Mouse (Mus musculus) liver, adult 2 months (tissue): Measurements from ENCODE around the gene Rai14. TPM values are rescaled to one million over a fixed set of nuclear protein-coding genes. Genes with fewer than 3 reads are reported as not detected.

ENCODE experiments used
- DNase-seq: peaks from one replicate; pipeline ENCODE4 v3.0.0-alpha.2; 2011; ENCODE audit warnings: low read depth, low spot score; ENCODE audit errors: extremely low read depth
- H3K27ac ChIP-seq: fragments of 200-500 bp; replicated peaks from 2 replicates; pipeline ENCODE4 v1.5.1; 2012; ENCODE audit warnings: low read depth, mild to moderate bottlenecking, control low read depth, inconsistent platforms, low read length; ENCODE audit not compliant: insufficient read depth
- H3K27me3 ChIP-seq: fragments of 200-500 bp; 2 replicates; pipeline ENCODE4 v1.6.1; 2012; ENCODE audit warnings: mild to moderate bottlenecking, moderate library complexity, low read length, inconsistent platforms; ENCODE audit not compliant: control insufficient read depth, insufficient read depth
- H3K36me3 ChIP-seq: fragments of 200-500 bp; 2 replicates; pipeline ENCODE4 v1.6.1; 2012; ENCODE audit warnings: low read length, inconsistent platforms; ENCODE audit not compliant: control insufficient read depth, insufficient read depth
- H3K4me1 ChIP-seq: fragments of 200-500 bp; 2 replicates; pipeline ENCODE4 v1.6.1; 2011; ENCODE audit warnings: low read length; ENCODE audit not compliant: control insufficient read depth, insufficient read depth
- H3K4me3 ChIP-seq: fragments of 200-500 bp; 2 replicates; pipeline ENCODE4 v1.5.1; 2011; ENCODE audit warnings: low read depth, mild to moderate bottlenecking, control low read depth, low read length, moderate library complexity; ENCODE audit not compliant: insufficient read depth
- H3K79me2 ChIP-seq: fragments of 200-500 bp; 2 replicates; pipeline ENCODE4 v1.6.1; 2012; ENCODE audit warnings: inconsistent platforms, mild to moderate bottlenecking, low read length, moderate library complexity; ENCODE audit not compliant: control insufficient read depth, insufficient read depth
- H3K9ac ChIP-seq: fragments of 200-500 bp; 2 replicates; pipeline ENCODE4 v1.6.1; 2012; ENCODE audit warnings: low read depth, mild to moderate bottlenecking, control low read depth, inconsistent platforms, low read length
- CTCF ChIP-seq: fragments of 200-500 bp; IDR thresholded peaks from 2 replicates; pipeline ENCODE4 v1.5.1; 2011; ENCODE audit warnings: low read depth, low read length, control low read depth
- POLR2A ChIP-seq: fragments of 200-500 bp; IDR thresholded peaks from 2 replicates; pipeline ENCODE4 v1.6.1; 2011; ENCODE audit warnings: low read length, control low read depth; ENCODE audit not compliant: insufficient read depth; ENCODE audit errors: extremely low read depth
- WGBS: fragments of 180-500 bp; shearing (Covaris S2); methylation state at CpG from one replicate; pipeline ENCODE4 v1.1.7; 2018; 5-methylcytosine and 5-hydroxymethylcytosine counted together
- polyA plus RNA-seq: library from polyadenylated mRNA; depleted of rRNA; stranded (reverse); fragments of >200 nt; gene quantifications from 2 replicates; pipeline ENCODE4 v1.2.3, GENCODE M21; 2012
- total RNA-seq: library from RNA; depleted of rRNA; stranded (reverse); fragments of >200 nt; gene quantifications from 2 replicates; pipeline ENCODE4 v1.2.3, GENCODE M21; 2014

Gene Rai14
- total and polyA plus RNA-seq, 2 experiments: 3.4 to 12.4 TPM

DNA sequence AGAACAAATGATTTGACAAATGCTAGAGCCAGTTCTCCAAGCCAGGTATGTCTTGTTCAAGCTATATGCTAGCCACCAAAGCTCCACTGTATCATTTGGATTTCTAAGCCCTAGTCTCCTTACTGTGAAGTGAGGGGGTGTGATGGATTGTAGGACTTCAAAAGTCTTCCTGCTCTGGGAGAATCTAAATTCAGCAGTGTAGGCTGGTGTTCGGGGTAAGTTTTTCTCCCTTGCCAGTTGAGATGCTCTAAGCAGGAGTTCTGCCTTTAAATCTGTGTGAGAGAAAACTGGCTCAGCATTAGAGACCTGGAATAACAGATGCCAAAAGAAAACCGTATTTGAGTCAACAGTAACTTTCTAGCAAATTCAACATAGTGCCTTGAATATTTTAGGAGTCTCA is 35.9 kb upstream of the Rai14 start:
- DNase-seq: no peak
- Histone ChIP-seq H3K9ac (no peak overlapping the region), H3K79me2 (no peaks in the 10 kb centered on the region), H3K4me3 (no peak overlapping the region), H3K27ac (no peak overlapping the region), H3K4me1 (no peaks in the 10 kb centered on the region), H3K27me3 (no peaks in the 10 kb centered on the region), H3K36me3 (no peaks in the 10 kb centered on the region)
- 84% methylated on average over 2 of the region's 2 CpGs for WGBS
- TF ChIP-seq POLR2A (no peak), CTCF (no peak)

- Histone ChIP-seq H3K79me2 (no peaks in the 10 kb centered on the region), H3K4me1 (no peaks in the 10 kb centered on the region), H3K27ac (no peak overlapping the region), H3K27me3 (no peaks in the 10 kb centered on the region), H3K36me3 (no peaks in the 10 kb centered on the region), H3K4me3 (no peak overlapping the region), H3K9ac (no peak overlapping the region)
- no peak for DNase-seq
- TF ChIP-seq CTCF (no peak), POLR2A (no peak)
- WGBS: 83% methylated on average over 4 of the region's 4 CpGs
Measured at GRCm38 (mm10) chr15:10749678-10750077, 35.3 kb upstream of the Rai14 start.

DNA sequence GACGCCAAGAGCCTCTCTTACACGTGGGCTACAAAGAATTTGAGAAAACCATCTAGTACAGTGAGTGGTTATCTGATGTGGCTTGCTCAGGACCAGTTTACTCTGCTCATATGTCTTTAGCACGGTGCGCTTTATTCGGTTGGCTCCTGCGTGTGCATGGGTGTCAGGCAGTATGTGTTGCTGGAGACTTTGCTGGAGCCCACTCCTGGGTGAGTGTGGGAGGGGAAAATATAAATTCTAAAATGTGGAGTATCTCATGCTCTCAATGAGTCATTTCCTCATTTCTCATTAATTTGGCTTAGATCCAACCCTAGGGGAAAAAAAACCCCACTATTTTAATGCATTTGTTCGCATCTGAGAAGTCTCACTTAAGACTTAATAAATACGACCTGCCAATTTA is 33.2 kb upstream of the Rai14 start:
- no peak overlapping the region for H3K9ac ChIP-seq

DNA sequence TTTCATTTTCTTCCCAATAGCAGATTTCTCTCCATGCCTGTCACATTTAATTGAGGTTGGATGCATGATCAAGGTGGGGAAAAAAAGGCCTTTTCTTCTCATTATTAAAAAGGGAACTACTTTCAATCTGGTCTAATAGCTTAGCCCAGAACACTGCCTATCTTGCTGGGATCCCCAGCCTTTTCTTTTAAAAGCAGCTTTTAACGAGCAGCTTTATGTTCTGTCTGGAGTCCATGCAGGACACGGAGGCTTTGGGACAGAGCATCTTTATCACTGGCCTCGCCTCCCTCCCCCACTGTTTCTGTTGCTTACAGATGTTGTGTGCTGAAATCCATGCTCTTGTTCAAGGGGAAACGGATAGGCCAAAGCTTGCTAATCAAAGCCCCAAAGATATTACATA is 32.8 kb upstream of the Rai14 start:
- no peaks in the 10 kb centered on the region for H3K4me1 ChIP-seq
- no peaks in the 10 kb centered on the region for H3K27me3 ChIP-seq
- no peaks in the 10 kb centered on the region for H3K36me3 ChIP-seq
- H3K79me2 ChIP-seq: no peaks in the 10 kb centered on the region
- DNase-seq: no peak
- TF ChIP-seq CTCF (no peak), POLR2A (no peak)
- no peak overlapping the region for H3K27ac ChIP-seq
- no peak overlapping the region for H3K4me3 ChIP-seq
- 76% methylated on average over 4 of the region's 4 CpGs for WGBS
- H3K9ac ChIP-seq: no peak overlapping the region

More for the DNA sequence above, 33.2 kb upstream of the Rai14 start:
- no peaks in the 10 kb centered on the region for H3K36me3 ChIP-seq
- H3K27ac ChIP-seq: no peak overlapping the region
- no peaks in the 10 kb centered on the region for H3K79me2 ChIP-seq
- H3K4me1 ChIP-seq: no peaks in the 10 kb centered on the region
- no peak for DNase-seq
- no peaks in the 10 kb centered on the region for H3K27me3 ChIP-seq
- WGBS: 80% methylated on average over 8 of the region's 8 CpGs
- TF ChIP-seq CTCF (no peak), POLR2A (no peak)
- H3K4me3 ChIP-seq: no peak overlapping the region

DNA sequence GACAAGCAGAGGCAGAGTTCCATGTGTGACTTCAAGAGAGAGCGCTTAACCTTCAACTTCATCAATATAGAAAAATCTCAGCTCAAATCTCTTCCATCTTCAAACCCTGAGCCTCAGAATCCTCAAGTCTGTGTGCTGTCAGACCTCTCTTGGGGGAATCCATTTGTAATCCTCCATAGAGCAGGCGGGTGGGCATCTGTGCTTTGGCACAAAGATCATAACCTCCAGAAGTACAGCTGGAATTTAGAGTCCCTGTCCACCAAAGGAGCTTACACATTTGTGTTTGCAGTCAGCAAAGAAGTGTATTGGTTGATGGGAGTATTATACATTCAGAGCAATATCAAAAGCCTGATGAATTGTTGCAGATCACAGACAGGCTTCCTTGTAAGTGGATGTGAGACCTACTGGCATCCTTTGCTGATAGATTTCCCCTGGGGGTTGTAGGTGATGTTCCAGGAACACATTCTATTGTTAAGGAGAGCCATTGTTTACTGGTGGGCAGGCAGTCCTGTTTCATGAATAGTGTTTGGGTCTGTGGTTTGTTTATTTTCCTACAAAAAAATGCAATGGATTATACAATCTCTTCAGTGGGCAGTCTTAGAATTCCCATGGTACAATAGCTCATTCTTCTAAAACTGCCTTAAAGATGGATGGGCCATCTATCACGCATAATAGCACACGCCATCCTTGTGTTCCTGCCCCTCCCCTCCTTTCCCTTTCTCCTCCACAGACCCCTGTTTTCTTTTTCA is 32.1 kb upstream of the Rai14 start:
- H3K4me3 ChIP-seq: no peak overlapping the region
- H3K27ac ChIP-seq: no peak overlapping the region
- H3K27me3 ChIP-seq: no peaks in the 10 kb centered on the region
- H3K9ac ChIP-seq: no peak overlapping the region
- TF ChIP-seq CTCF: no peak
- TF ChIP-seq POLR2A: no peak
- no peak for DNase-seq
- WGBS: 97% methylated on average over 4 of the region's 4 CpGs
- no peaks in the 10 kb centered on the region for H3K4me1 ChIP-seq
- H3K36me3 ChIP-seq: no peaks in the 10 kb centered on the region
- H3K79me2 ChIP-seq: no peaks in the 10 kb centered on the region

GRCm38 (mm10) chr15:10742441-10742840 is 28.0 kb upstream of the Rai14 start:
- Histone ChIP-seq H3K4me3 (no peak overlapping the region), H3K27ac (no peak overlapping the region), H3K79me2 (no peaks in the 10 kb centered on the region), H3K27me3 (no peaks in the 10 kb centered on the region), H3K9ac (no peak overlapping the region), H3K36me3 (no peaks in the 10 kb centered on the region), H3K4me1 (no peaks in the 10 kb centered on the region)
- TF ChIP-seq CTCF (no peak), POLR2A (no peak)
- DNase-seq: no peak
- 70% methylated on average over 6 of the region's 6 CpGs for WGBS
